ENCODE assay signal across 10 mouse cellular contexts in the genomic region with DNA sequence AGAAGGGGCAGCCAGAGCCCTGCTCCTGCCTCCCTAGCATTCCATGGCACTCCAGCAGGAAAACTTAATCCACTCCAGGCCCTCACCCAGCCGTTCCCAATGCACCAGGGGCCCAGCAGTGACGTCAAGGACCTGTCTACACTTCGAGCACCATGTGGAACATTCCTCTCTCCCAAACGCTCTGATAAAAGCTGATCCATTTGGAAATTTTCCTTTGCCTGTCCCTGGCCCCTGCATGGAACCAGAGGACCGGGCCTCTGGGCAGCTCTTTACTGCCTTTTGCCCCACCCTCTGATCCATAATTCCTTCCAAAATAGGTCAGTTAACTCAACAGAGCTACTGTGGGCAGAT. TPM values are rescaled to one million over a fixed set of nuclear protein-coding genes. Genes with fewer than 3 reads are reported as not detected.
A peak's percentile ranks its signal among the peaks of the same experiment; 100 is the strongest.
DNase-seq lines count a peak whose midpoint lies in the region; ATAC-seq and TF ChIP-seq lines count a peak whose summit lies in the region.
"Had no signal": no experiment of that assay in that cellular context is flagged by ENCODE, and none has a peak within 500 bp of the region (broad histone marks: within the 10 kb centered on the region; RNA-seq: fewer than 3 reads in every experiment).

No protein-coding gene starts in this region.

- H3K4me1 ChIP-seq in cerebellum, adult 2 months (ENCODE audit: control insufficient read depth, insufficient read depth, low read length) = peaks cover 28% of the 10 kb centered on the region
- H3K4me1 ChIP-seq in kidney, postnatal 0 days (replicated peaks; ENCODE audit: insufficient read depth, low read length) = peaks cover 10% of the 10 kb centered on the region
- H3K4me1 ChIP-seq in heart, embryonic 14.5 days (ENCODE audit: control insufficient read depth in 2 of 2, insufficient read depth in 2 of 2, low read length in 2 of 2) = peaks cover 23 to 26% of the 10 kb centered on the region in 2 experiments
- peaks cover 18% of the 10 kb centered on the region for H3K4me1 ChIP-seq in liver, embryonic 15.5 days (replicated peaks)

- H3K9me3 ChIP-seq in kidney, postnatal 0 days (replicated peaks; ENCODE audit: low read length) = no peaks in the 10 kb centered on the region
- no peaks in the 10 kb centered on the region for H3K9me3 ChIP-seq in heart, embryonic 14.5 days (ENCODE audit: control insufficient read depth, low read length)
- no peaks in the 10 kb centered on the region for H3K9me3 ChIP-seq in liver, embryonic 15.5 days (replicated peaks)
- H3K9me3 ChIP-seq: forebrain, embryonic 15.5 days; megakaryocyte, embryonic 14.5 days had no signal

- WGBS in cerebellum, adult 2 months = 69% methylated on average over 5 of the region's 5 CpGs
- WGBS in kidney, postnatal 0 days = 66% methylated on average over 5 of the region's 5 CpGs
- 14% methylated on average over 5 of the region's 5 CpGs for WGBS in heart, embryonic 14.5 days
- 54% methylated on average over 5 of the region's 5 CpGs for WGBS in liver, embryonic 15.5 days (ENCODE audit: insufficient replicate concordance)

- no peak for TF ChIP-seq CTCF in cerebellum, adult 2 months (IDR thresholded peaks at IDR 0.05; ENCODE audit: borderline replicate concordance, insufficient read depth, low read depth, low read length)
- no peak for TF ChIP-seq CTCF in kidney, postnatal 0 days (IDR thresholded peaks at IDR 0.05; ENCODE audit: low read depth)

- no peak for DNase-seq in cerebellum, adult 2 months
- DNase-seq in kidney, postnatal 0 days (ENCODE audit: low spot score) = no peak
- DNase-seq in kidney, postnatal 14 days = no peak
- DNase-seq in adrenal gland, adult (ENCODE audit: inconsistent age in 2 of 2, low spot score in 1 of 2) = no peak
- no peak for DNase-seq in natural killer cell, adult 2 months (ENCODE audit: low spot score in 2 of 2)

- H3K4me2 ChIP-seq in kidney, postnatal 0 days (ENCODE audit: low read length) = no peak overlapping the region
- H3K4me2 ChIP-seq in heart, embryonic 14.5 days (ENCODE audit: low read length) = no peak overlapping the region
- H3K4me2 ChIP-seq in liver, embryonic 15.5 days = no peak overlapping the region

- no peak for ATAC-seq in cerebellum, adult (ENCODE audit: insufficient number of reproducible peaks, low FRiP score, low TSS enrichment)
- no peak for ATAC-seq in kidney, postnatal 0 days (replicated peaks; ENCODE audit: low FRiP score, low read depth)
- 0 out of 2 replicates have a peak, but pooled peaks have one; percentile 2 for ATAC-seq in heart, embryonic 14.5 days (ENCODE audit: insufficient number of reproducible peaks, insufficient read depth, low FRiP score, low read depth)
- ATAC-seq in liver, embryonic 15.5 days (ENCODE audit: insufficient read depth) = no peak

- H3K36me3 ChIP-seq in kidney, postnatal 0 days (ENCODE audit: insufficient read depth, low read length) = no peaks in the 10 kb centered on the region
- no peaks in the 10 kb centered on the region for H3K36me3 ChIP-seq in heart, embryonic 14.5 days (ENCODE audit: control insufficient read depth, insufficient read depth, low read length)
- no peaks in the 10 kb centered on the region for H3K36me3 ChIP-seq in liver, embryonic 15.5 days (replicated peaks)
- H3K36me3 ChIP-seq: forebrain, embryonic 15.5 days had no signal

- 0 out of 2 replicates have a peak overlapping the region, but pooled peaks have one; percentile 6 for H3K27ac ChIP-seq in cerebellum, adult 2 months (ENCODE audit: insufficient read depth, low read length)
- peak overlapping the region; percentile 90 for H3K27ac ChIP-seq in kidney, postnatal 0 days
- H3K27ac ChIP-seq in heart, embryonic 14.5 days (replicated peaks in 1 of 2; ENCODE audit: control insufficient read depth in 1 of 2, insufficient read depth in 1 of 2, low read depth in 2 of 2, low read length in 2 of 2) = peak overlapping the region; percentile 52 to 72
- H3K27ac ChIP-seq in liver, embryonic 15.5 days (replicated peaks) = peak overlapping the region; percentile 81
- H3K27ac ChIP-seq: forebrain, embryonic 15.5 days had no signal

- TF ChIP-seq POLR2A in cerebellum, adult 2 months (IDR thresholded peaks at IDR 0.05; ENCODE audit: borderline replicate concordance, insufficient read depth, low read length) = no peak

- H3K27me3 ChIP-seq in cerebellum, adult 2 months (ENCODE audit: control insufficient read depth, insufficient read depth, low read length) = no peaks in the 10 kb centered on the region
- H3K27me3 ChIP-seq in kidney, postnatal 0 days (ENCODE audit: insufficient read depth, low read length) = no peaks in the 10 kb centered on the region
- no peaks in the 10 kb centered on the region for H3K27me3 ChIP-seq in heart, embryonic 14.5 days (ENCODE audit: control insufficient read depth, insufficient read depth, low read length)
- H3K27me3 ChIP-seq in liver, embryonic 15.5 days = no peaks in the 10 kb centered on the region
- H3K27me3 ChIP-seq: forebrain, embryonic 15.5 days had no signal

- H3K9ac ChIP-seq in kidney, postnatal 0 days (ENCODE audit: low read depth, low read length) = no peak overlapping the region
- no peak overlapping the region for H3K9ac ChIP-seq in heart, embryonic 14.5 days (ENCODE audit: low read length)
- no peak overlapping the region for H3K9ac ChIP-seq in liver, embryonic 15.5 days
- H3K9ac ChIP-seq: forebrain, embryonic 15.5 days had no signal

- no peak overlapping the region for H3K4me3 ChIP-seq in cerebellum, adult 2 months (replicated peaks; ENCODE audit: insufficient read depth, low read depth, low read length)
- no peak overlapping the region for H3K4me3 ChIP-seq in kidney, postnatal 0 days (replicated peaks; ENCODE audit: low read depth, low read length)
- H3K4me3 ChIP-seq in heart, embryonic 14.5 days (ENCODE audit: control insufficient read depth in 1 of 2, insufficient read depth in 1 of 2, low read depth in 1 of 2, low read length in 2 of 2) = no peak overlapping the region
- H3K4me3 ChIP-seq in liver, embryonic 15.5 days (replicated peaks) = no peak overlapping the region
- H3K4me3 ChIP-seq: forebrain, embryonic 15.5 days had no signal

RNA-seq across cellular contexts. Expression of a gene that starts 15.4 kb away (rescaled TPM):
- 19.2 and 22.0 TPM in 2 replicates for polyA plus RNA-seq in cerebellum, adult 2 months (2012; rRNA removed)
- polyA plus RNA-seq in kidney, postnatal 0 days (2015; fragmentation: Nextera tagmentation; extraction: Ambion mirVana) = 7.6 and 8.7 TPM in 2 replicates
- 5.3 and 7.6 TPM in 2 replicates for polyA plus RNA-seq in heart, embryonic 14.5 days (2014; fragmentation: Nextera tagmentation; extraction: Ambion mirVana)
- polyA plus RNA-seq in liver, embryonic 15.5 days (2015; fragmentation: Nextera tagmentation; extraction: Ambion mirVana) = 8.8 and 9.8 TPM in 2 replicates

RNA-seq across cellular contexts. Expression of a gene that starts 41.4 kb away (rescaled TPM):
- 0.57 and 0.60 TPM in 2 replicates for polyA plus RNA-seq in cerebellum, adult 2 months (2012; rRNA removed)
- 0.38 and 0.50 TPM in 2 replicates for polyA plus RNA-seq in kidney, postnatal 0 days (2015; fragmentation: Nextera tagmentation; extraction: Ambion mirVana)
- polyA plus RNA-seq in heart, embryonic 14.5 days (2014; fragmentation: Nextera tagmentation; extraction: Ambion mirVana) = 0.09 TPM in 2 replicates
- polyA plus RNA-seq in liver, embryonic 15.5 days (2015; fragmentation: Nextera tagmentation; extraction: Ambion mirVana) = 0.54 and 0.78 TPM in 2 replicates

Comparison
In these comparisons a context has a peak if more than half of its experiments do, and no peak if none do; other contexts are left out.
1. H3K27ac ChIP-seq: peak in every context shown above with its lines; median percentile 90 in kidney, postnatal 0 days; 81 in liver, embryonic 15.5 days; 62 in heart, embryonic 14.5 days; 6 in cerebellum, adult 2 months.